Mouse (Mus musculus) limb, embryonic 11.5 days (tissue): ENCODE data around the gene Mki67. TPM values are rescaled to one million over a fixed set of nuclear protein-coding genes. Genes with fewer than 3 reads are reported as not detected.

Experiments used
- ATAC-seq: fragments of 200-750 bp; cut with Nextera tagmentation; 2 replicates; pipeline ENCODE4 v1.8.0; 2017; ENCODE audit warnings: low read depth; ENCODE audit not compliant: insufficient number of reproducible peaks, low FRiP score, low TSS enrichment
- DNase-seq: peaks from one replicate; pipeline ENCODE4 v3.0.0-alpha.2; 2015; ENCODE audit warnings: low spot score
- H3K27ac ChIP-seq: fragments of 300-500 bp; sonication (generic); replicated peaks from 2 replicates; pipeline ENCODE4 v1.5.1; 2014; ENCODE audit warnings: low read depth, mild to moderate bottlenecking, low read length
- H3K27me3 ChIP-seq: fragments of 300-500 bp; sonication (generic); 2 replicates; pipeline ENCODE4 v1.6.1; 2014; ENCODE audit warnings: mild to moderate bottlenecking, low read length, mixed read lengths; ENCODE audit not compliant: control insufficient read depth, insufficient read depth
- H3K36me3 ChIP-seq: fragments of 300-500 bp; sonication (generic); 2 replicates; pipeline ENCODE4 v1.6.1; 2014; ENCODE audit warnings: mild to moderate bottlenecking, low read length, moderate library complexity, mixed read lengths; ENCODE audit not compliant: control insufficient read depth, insufficient read depth
- H3K4me1 ChIP-seq: fragments of 300-500 bp; sonication (generic); 2 replicates; pipeline ENCODE4 v1.6.1; 2014; ENCODE audit warnings: low read length, mixed read lengths; ENCODE audit not compliant: control insufficient read depth, insufficient read depth
- H3K4me2 ChIP-seq: fragments of 300-500 bp; sonication (generic); 2 replicates; pipeline ENCODE4 v1.6.1; 2014; ENCODE audit warnings: low read depth, mild to moderate bottlenecking, moderate library complexity; ENCODE audit not compliant: severe bottlenecking
- H3K4me3 ChIP-seq: fragments of 300-500 bp; sonication (generic); 2 replicates; pipeline ENCODE4 v1.5.1; 2014; ENCODE audit warnings: low read depth, low read length
- H3K9ac ChIP-seq: fragments of 300-500 bp; sonication (generic); 2 replicates; pipeline ENCODE4 v1.6.1; 2014; ENCODE audit warnings: mild to moderate bottlenecking, low read length
- H3K9me3 ChIP-seq: fragments of 300-500 bp; sonication (generic); 2 replicates; pipeline ENCODE4 v1.6.1; 2016; ENCODE audit warnings: low read length; ENCODE audit not compliant: control insufficient read depth
- WGBS: fragments of 180-500 bp; shearing (Covaris S2); extraction: QIAGEN DNeasy Blood & Tissue Kit; methylation state at CpG from one replicate; pipeline ENCODE4 v1.1.7; 2014; 5-methylcytosine and 5-hydroxymethylcytosine counted together
- polyA plus RNA-seq: library from polyadenylated mRNA; unstranded; fragments of >200 nt; fragmentation: Nextera tagmentation; extraction: Ambion mirVana; gene quantifications from 2 replicates; pipeline ENCODE4 v1.2.1, GENCODE M21; 2014

Mki67 gene
- polyA plus RNA-seq, 1 experiment from 2014 or later: 57.4 TPM

- 75% methylated on average over 6 of the region's 6 CpGs for WGBS
- DNase-seq (no peak), ATAC-seq (no peak)
- Histone ChIP-seq H3K4me3 (no peak overlapping the region), H3K9me3 (no peaks in the 10 kb centered on the region), H3K9ac (no peak overlapping the region), H3K4me1 (no peaks in the 10 kb centered on the region), H3K27ac (no peak overlapping the region), H3K4me2 (no peak overlapping the region), H3K36me3 (no peaks in the 10 kb centered on the region), H3K27me3 (no peaks in the 10 kb centered on the region)
These were observed 7.6 kb upstream of the Mki67 start for GRCm38 (mm10) chr7:135723672-135724341.

GRCm38 (mm10) chr7:135722011-135722838 is 6.1 kb upstream of the Mki67 start:
- Histone ChIP-seq H3K4me3 (no peak overlapping the region), H3K9me3 (no peaks in the 10 kb centered on the region), H3K27me3 (no peaks in the 10 kb centered on the region), H3K9ac (no peak overlapping the region), H3K36me3 (no peaks in the 10 kb centered on the region), H3K27ac (no peak overlapping the region), H3K4me1 (no peaks in the 10 kb centered on the region), H3K4me2 (no peak overlapping the region)
- DNase-seq (no peak), ATAC-seq (no peak)
- 85% methylated on average over 6 of the region's 6 CpGs for WGBS

GRCm38 (mm10) chr7:135721436-135721992 is 5.4 kb upstream of the Mki67 start:
- no peak overlapping the region for H3K27ac ChIP-seq
- no peaks in the 10 kb centered on the region for H3K27me3 ChIP-seq
- no peak overlapping the region for H3K4me2 ChIP-seq
- no peaks in the 10 kb centered on the region for H3K9me3 ChIP-seq
- H3K4me1 ChIP-seq: no peaks in the 10 kb centered on the region
- ATAC-seq: no peak
- no peak overlapping the region for H3K9ac ChIP-seq
- DNase-seq: no peak
- H3K4me3 ChIP-seq: no peak overlapping the region
- no peaks in the 10 kb centered on the region for H3K36me3 ChIP-seq
- 59% methylated on average over 7 of the region's 7 CpGs for WGBS

- Histone ChIP-seq H3K4me2 (peak overlapping the region; percentile 47), H3K4me3 (peak overlapping the region; percentile 98), H3K27ac (no peak overlapping the region), H3K36me3 (peaks cover 6% of the 10 kb centered on the region; the same call in 1 of the 2 replicates), H3K9ac (no peak overlapping the region), H3K4me1 (0 out of 2 replicates have a peak, but pooled peaks cover 5% of the 10 kb centered on the region), H3K9me3 (no peaks in the 10 kb centered on the region), H3K27me3 (no peaks in the 10 kb centered on the region)
- WGBS: 68% methylated on average over 7 of the region's 7 CpGs
- ATAC-seq (no peak), DNase-seq (no peak)
These were observed 902 bp upstream of the Mki67 start for GRCm38 (mm10) chr7:135716968-135717557.

- peak overlapping the region; percentile 47 for H3K4me2 ChIP-seq
- H3K4me3 ChIP-seq: peak overlapping the region; percentile 98
- peak; percentile 94 for DNase-seq
- H3K4me1 ChIP-seq: 0 out of 2 replicates have a peak, but pooled peaks cover 5% of the 10 kb centered on the region
- H3K27ac ChIP-seq: no peak overlapping the region; the same call in 1 of the 2 replicates
- peak overlapping the region; percentile 96 for H3K9ac ChIP-seq
- peaks cover 6% of the 10 kb centered on the region; the same call in 1 of the 2 replicates for H3K36me3 ChIP-seq
- ATAC-seq: peak; percentile 98
- WGBS: under 1% methylated on average over 26 of the region's 28 CpGs
- H3K27me3 ChIP-seq: no peaks in the 10 kb centered on the region
- no peaks in the 10 kb centered on the region for H3K9me3 ChIP-seq
These were observed 300 bp upstream of the Mki67 start for GRCm38 (mm10) chr7:135716445-135716877.

GRCm38 (mm10) chr7:135715166-135715565 is 995 bp downstream of the Mki67 start:
- H3K9ac ChIP-seq: peak overlapping the region; percentile 96
- ATAC-seq (no peak), DNase-seq (no peak)
- peak overlapping the region; percentile 98 for H3K4me3 ChIP-seq
- 0 out of 2 replicates have a peak, but pooled peaks cover 5% of the 10 kb centered on the region for H3K4me1 ChIP-seq
- H3K27me3 ChIP-seq: no peaks in the 10 kb centered on the region
- no peak overlapping the region for H3K27ac ChIP-seq
- no peaks in the 10 kb centered on the region for H3K9me3 ChIP-seq
- 1% methylated on average over 7 of the region's 7 CpGs for WGBS
- H3K36me3 ChIP-seq: peaks cover 10% of the 10 kb centered on the region; the same call in 1 of the 2 replicates
- H3K4me2 ChIP-seq: peak overlapping the region; percentile 47

GRCm38 (mm10) chr7:135713326-135713725 is 2.8 kb downstream of the Mki67 start:
- Histone ChIP-seq H3K36me3 (peaks cover 10% of the 10 kb centered on the region; the same call in 1 of the 2 replicates), H3K9me3 (no peaks in the 10 kb centered on the region), H3K9ac (no peak overlapping the region), H3K4me3 (no peak overlapping the region), H3K4me2 (peak overlapping the region; percentile 27; the same call in 1 of the 2 replicates), H3K27me3 (no peaks in the 10 kb centered on the region), H3K4me1 (0 out of 2 replicates have a peak, but pooled peaks cover 5% of the 10 kb centered on the region), H3K27ac (no peak overlapping the region)
- ATAC-seq (no peak), DNase-seq (no peak)
- 86% methylated on average over 8 of the region's 8 CpGs for WGBS

- Histone ChIP-seq H3K9ac (no peak overlapping the region), H3K36me3 (peaks cover 14% of the 10 kb centered on the region), H3K27me3 (no peaks in the 10 kb centered on the region), H3K4me1 (0 out of 2 replicates have a peak, but pooled peaks cover 5% of the 10 kb centered on the region), H3K27ac (no peak overlapping the region), H3K9me3 (no peaks in the 10 kb centered on the region), H3K4me2 (no peak overlapping the region), H3K4me3 (no peak overlapping the region)
- WGBS: 74% methylated on average over 1 of the region's 1 CpGs
- ATAC-seq: no peak
- no peak for DNase-seq
These were observed 3.6 kb downstream of the Mki67 start for GRCm38 (mm10) chr7:135712534-135712933.
